Mouse (Mus musculus): Measurements from ENCODE around the gene Fmnl2.

Fmnl2 gene

GRCm38 (mm10) chr2:52857611-52858528 is at the start of gene Fmnl2:
TSS of gene Fmnl2 (plus strand) at chr2:52857860.
- in situ Hi-C loops (cut with MboI, MseI) = no loop called here

- in situ Hi-C loops (cut with MboI, MseI) = loop anchor here (10.0 kb wide), 1 partner anchor 1945 kb away; no protein-coding TSS in a partner anchor
These were observed 47.7 kb upstream of the Fmnl2 start for GRCm38 (mm10) chr2:52809988-52810387.

- in situ Hi-C loops (cut with MboI, MseI) = no loop called here
These were observed 46.0 kb upstream of the Fmnl2 start for GRCm38 (mm10) chr2:52811691-52812090.

GRCm38 (mm10) chr2:52817341-52817740 is 40.3 kb upstream of the Fmnl2 start:
- in situ Hi-C loops (cut with MboI, MseI) = no loop called here

- in situ Hi-C loops (cut with MboI, MseI) = no loop called here
These were observed 38.7 kb upstream of the Fmnl2 start for GRCm38 (mm10) chr2:52818944-52819343.

GRCm38 (mm10) chr2:52822214-52822613 is 35.4 kb upstream of the Fmnl2 start:
- in situ Hi-C loops (cut with MboI, MseI) = no loop called here

- in situ Hi-C loops (cut with MboI, MseI) = loop anchor here (25.0 kb wide), 1 partner anchor 1866 kb away; no protein-coding TSS in a partner anchor
These were observed 29.6 kb upstream of the Fmnl2 start for GRCm38 (mm10) chr2:52828077-52828476.

GRCm38 (mm10) chr2:52830513-52830912 is 27.1 kb upstream of the Fmnl2 start:
- in situ Hi-C loops (cut with MboI, MseI) = loop anchor here (25.0 kb wide), 1 partner anchor 1868 kb away; no protein-coding TSS in a partner anchor

- in situ Hi-C loops (cut with MboI, MseI) = loop anchor here (25.0 kb wide), 1 partner anchor 1869 kb away; no protein-coding TSS in a partner anchor
These were observed 26.1 kb upstream of the Fmnl2 start for GRCm38 (mm10) chr2:52831585-52831984.

- in situ Hi-C loops (cut with MboI, MseI) = loop anchor here (25.0 kb wide), 1 partner anchor 1873 kb away; no protein-coding TSS in a partner anchor
These were observed 21.9 kb upstream of the Fmnl2 start for GRCm38 (mm10) chr2:52835726-52836125.

- in situ Hi-C loops (cut with MboI, MseI) = loop anchor here (25.0 kb wide), 1 partner anchor 1877 kb away; no protein-coding TSS in a partner anchor
These were observed 18.6 kb upstream of the Fmnl2 start for GRCm38 (mm10) chr2:52839074-52839473.

- in situ Hi-C loops (cut with MboI, MseI) = loop anchor here (25.0 kb wide), 1 partner anchor 1878 kb away; no protein-coding TSS in a partner anchor
These were observed 17.8 kb upstream of the Fmnl2 start for GRCm38 (mm10) chr2:52839868-52840267.

GRCm38 (mm10) chr2:52843861-52844260 is 13.8 kb upstream of the Fmnl2 start:
- in situ Hi-C loops (cut with MboI, MseI) = loop anchor here (25.0 kb wide), 1 partner anchor 1882 kb away; no protein-coding TSS in a partner anchor

- in situ Hi-C loops (cut with MboI, MseI) = loop anchor here (25.0 kb wide), 1 partner anchor 1883 kb away; no protein-coding TSS in a partner anchor
These were observed 12.5 kb upstream of the Fmnl2 start for GRCm38 (mm10) chr2:52844936-52845752.

- in situ Hi-C loops (cut with MboI, MseI) = loop anchor here (25.0 kb wide), 1 partner anchor 1884 kb away; no protein-coding TSS in a partner anchor
These were observed 11.2 kb upstream of the Fmnl2 start for GRCm38 (mm10) chr2:52846506-52846905.

GRCm38 (mm10) chr2:52849092-52849491 is 8.6 kb upstream of the Fmnl2 start:
- in situ Hi-C loops (cut with MboI, MseI) = loop anchor here (25.0 kb wide), 1 partner anchor 1887 kb away; no protein-coding TSS in a partner anchor

GRCm38 (mm10) chr2:52858529-52859465 is 1.1 kb downstream of the Fmnl2 start:
- in situ Hi-C loops (cut with MboI, MseI) = no loop called here

GRCm38 (mm10) chr2:52859466-52859840 is 1.8 kb downstream of the Fmnl2 start:
- in situ Hi-C loops (cut with MboI, MseI) = no loop called here

GRCm38 (mm10) chr2:52860111-52860775 is 2.6 kb downstream of the Fmnl2 start:
- in situ Hi-C loops (cut with MboI, MseI) = no loop called here

Measured in regulatory T cell (primary cell).